Mouse (Mus musculus) neural tube, embryonic 14.5 days (tissue): Measurements from ENCODE around the gene Adat2. TPM values are rescaled to one million over a fixed set of nuclear protein-coding genes. Genes with fewer than 3 reads are reported as not detected.

Experiments used
- ATAC-seq: fragments of 200-750 bp; cut with Nextera tagmentation; 2 replicates; pipeline ENCODE4 v1.8.0; 2017; ENCODE audit warnings: low read depth, mild to moderate bottlenecking, moderate TSS enrichment, moderate library complexity
- H3K27ac ChIP-seq: fragments of 300-500 bp; sonication (generic); 2 replicates; pipeline ENCODE4 v1.5.1; 2014; ENCODE audit warnings: low read depth, mild to moderate bottlenecking, control low read depth, low read length, moderate library complexity, mixed read lengths
- H3K27me3 ChIP-seq: fragments of 300-500 bp; sonication (generic); 2 replicates; pipeline ENCODE4 v1.6.1; 2014; ENCODE audit warnings: low read length; ENCODE audit not compliant: control insufficient read depth, insufficient read depth
- H3K36me3 ChIP-seq: fragments of 300-500 bp; sonication (generic); 2 replicates; pipeline ENCODE4 v1.6.1; 2014; ENCODE audit warnings: low read length, mixed read lengths; ENCODE audit not compliant: control insufficient read depth, insufficient read depth
- H3K4me1 ChIP-seq: fragments of 300-500 bp; sonication (generic); 2 replicates; pipeline ENCODE4 v1.6.1; 2014; ENCODE audit warnings: low read length; ENCODE audit not compliant: control insufficient read depth, insufficient read depth
- H3K4me2 ChIP-seq: fragments of 300-500 bp; sonication (generic); 2 replicates; pipeline ENCODE4 v1.6.1; 2014; ENCODE audit warnings: mild to moderate bottlenecking, low read depth, low read length, control low read depth
- H3K4me3 ChIP-seq: fragments of 300-500 bp; sonication (generic); 2 replicates; pipeline ENCODE4 v1.5.1; 2014; ENCODE audit warnings: low read depth, low read length, control low read depth, mixed read lengths
- H3K9ac ChIP-seq: fragments of 300-500 bp; sonication (generic); replicated peaks from 2 replicates; pipeline ENCODE4 v1.6.1; 2014; ENCODE audit warnings: low read depth, mild to moderate bottlenecking, control low read depth, low read length, mixed read lengths
- H3K9me3 ChIP-seq: fragments of 300-500 bp; sonication (generic); 2 replicates; pipeline ENCODE4 v1.6.1; 2016; ENCODE audit warnings: low read length; ENCODE audit not compliant: control insufficient read depth
- WGBS: fragments of 180-500 bp; shearing (Covaris S2); extraction: QIAGEN DNeasy Blood & Tissue Kit; methylation state at CpG from one replicate; pipeline ENCODE4 v1.1.7; 2014; 5-methylcytosine and 5-hydroxymethylcytosine counted together
- polyA plus RNA-seq: library from polyadenylated mRNA; unstranded; fragments of >200 nt; fragmentation: Nextera tagmentation; extraction: Ambion mirVana; gene quantifications from 2 replicates; pipeline ENCODE4 v1.2.1, GENCODE M21; 2014

The Adat2 gene
- polyA plus RNA-seq, 1 experiment from 2014 or later, result 2.2 TPM

DNA sequence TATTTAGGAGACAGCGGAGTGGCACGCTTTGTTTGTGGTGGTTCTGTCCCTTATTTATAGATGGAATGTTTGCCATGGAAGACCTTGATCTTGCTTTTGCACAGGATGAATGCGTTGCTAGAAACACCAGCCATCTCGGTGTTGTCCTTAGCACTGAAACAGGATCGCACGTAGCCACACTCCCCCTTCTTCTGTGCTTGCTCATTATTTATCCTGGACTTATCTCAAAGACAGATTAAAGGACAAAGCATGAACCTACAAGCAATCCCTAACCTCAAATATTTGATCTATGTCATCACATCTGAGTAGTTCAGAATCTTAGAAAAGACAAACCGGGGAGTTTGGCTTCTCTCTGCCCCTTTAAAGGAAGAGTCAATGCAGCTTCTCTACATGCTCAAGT is 24.4 kb downstream of the Adat2 start:
- Histone ChIP-seq H3K27ac (no peak overlapping the region), H3K4me3 (no peak overlapping the region), H3K9me3 (no peaks in the 10 kb centered on the region), H3K4me2 (no peak overlapping the region), H3K4me1 (no peaks in the 10 kb centered on the region), H3K27me3 (no peaks in the 10 kb centered on the region), H3K9ac (no peak overlapping the region), H3K36me3 (no peaks in the 10 kb centered on the region)
- ATAC-seq, result no peak
- 89% methylated on average over 7 of the region's 7 CpGs for WGBS

DNA sequence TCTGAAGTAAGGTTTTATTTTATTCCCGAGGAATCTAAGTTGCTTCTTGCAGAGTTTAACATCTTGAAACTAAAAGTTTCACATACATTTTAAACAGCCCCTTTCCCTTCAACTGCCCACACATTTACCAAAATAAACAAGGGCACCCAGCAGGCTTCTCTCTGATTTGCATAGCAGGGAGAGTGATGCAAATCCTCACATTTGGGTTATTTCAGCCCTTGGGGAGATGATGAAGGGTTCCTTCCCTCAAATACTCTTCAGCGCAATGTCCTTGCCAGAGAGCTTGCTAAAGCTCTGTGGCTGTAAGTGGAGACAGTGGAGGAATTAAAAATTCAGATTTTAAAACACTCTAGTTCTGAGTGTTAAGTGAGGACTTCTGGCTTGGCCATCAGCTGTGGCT is 35.2 kb downstream of the Adat2 start:
- Histone ChIP-seq H3K27me3 (no peaks in the 10 kb centered on the region), H3K4me1 (no peaks in the 10 kb centered on the region), H3K4me2 (no peak overlapping the region), H3K27ac (no peak overlapping the region), H3K36me3 (no peaks in the 10 kb centered on the region), H3K9ac (no peak overlapping the region), H3K9me3 (no peaks in the 10 kb centered on the region), H3K4me3 (no peak overlapping the region)
- ATAC-seq, result no peak
- 87% methylated on average over 2 of the region's 2 CpGs for WGBS

DNA sequence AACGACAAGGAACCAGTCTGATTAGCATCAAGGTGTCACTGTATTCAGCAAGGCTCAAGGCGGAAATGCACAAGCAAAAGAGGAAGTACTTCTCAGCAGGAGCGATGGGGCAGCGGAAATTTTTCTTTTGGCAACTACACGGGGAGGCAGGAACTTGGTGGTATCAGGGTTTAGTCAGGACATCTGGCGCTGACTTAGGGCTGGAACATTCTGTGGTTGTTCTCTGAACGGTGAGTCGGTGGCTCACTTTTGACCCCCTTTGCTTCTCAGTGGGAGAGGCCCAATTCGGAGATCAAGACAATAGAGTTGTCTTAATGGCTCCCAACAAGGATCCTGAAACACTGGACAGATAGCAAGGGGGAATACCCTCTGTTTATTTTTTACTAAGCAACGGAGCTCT is 39.5 kb downstream of the Adat2 start:
- no peak for ATAC-seq
- 86% methylated on average over 10 of the region's 10 CpGs for WGBS
- Histone ChIP-seq H3K27ac (no peak overlapping the region), H3K9ac (no peak overlapping the region), H3K36me3 (no peaks in the 10 kb centered on the region), H3K4me3 (no peak overlapping the region), H3K4me1 (no peaks in the 10 kb centered on the region), H3K4me2 (no peak overlapping the region), H3K9me3 (no peaks in the 10 kb centered on the region), H3K27me3 (no peaks in the 10 kb centered on the region)

DNA sequence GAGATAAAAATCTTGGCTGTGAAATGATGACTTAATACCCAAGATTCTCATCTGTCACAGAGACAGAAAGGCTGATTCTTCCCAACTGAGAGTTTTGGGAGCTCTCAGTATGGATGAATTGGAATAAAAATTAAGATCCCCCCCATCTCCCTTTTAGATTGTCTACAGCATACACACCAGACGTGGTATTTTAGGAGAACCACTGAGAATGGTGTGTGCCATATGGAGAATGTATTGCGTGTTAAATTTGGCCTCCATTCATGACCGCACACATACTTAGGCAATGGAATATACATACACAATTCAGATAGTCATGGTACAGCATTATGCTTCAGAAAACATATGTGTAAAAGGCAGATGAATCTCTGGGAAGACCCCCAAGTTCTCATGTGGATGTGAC is 40.8 kb downstream of the Adat2 start:
- Histone ChIP-seq H3K36me3 (no peaks in the 10 kb centered on the region), H3K9me3 (no peaks in the 10 kb centered on the region), H3K4me3 (no peak overlapping the region), H3K9ac (no peak overlapping the region), H3K27ac (no peak overlapping the region), H3K27me3 (no peaks in the 10 kb centered on the region), H3K4me2 (no peak overlapping the region), H3K4me1 (no peaks in the 10 kb centered on the region)
- 89% methylated on average over 3 of the region's 3 CpGs for WGBS
- ATAC-seq, result no peak

DNA sequence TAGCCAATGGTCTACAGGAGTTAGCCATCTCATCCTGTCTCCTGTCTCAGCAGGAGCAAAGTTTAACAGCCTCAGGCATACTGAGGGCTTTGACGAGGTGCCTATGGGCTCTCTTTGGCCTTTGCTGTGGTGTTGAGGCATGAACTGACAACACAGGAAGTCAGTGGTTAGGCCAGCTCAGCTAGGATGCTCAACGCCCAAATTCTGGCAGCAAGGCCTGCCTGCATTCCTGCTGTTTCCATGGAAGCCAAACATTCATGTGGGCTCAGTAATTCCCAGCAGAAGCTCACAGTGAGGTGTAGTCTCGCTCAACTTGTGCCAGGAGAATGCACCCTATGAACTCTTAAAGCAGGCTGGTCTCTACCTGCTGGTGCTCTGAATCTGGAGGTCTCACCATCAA is 43.4 kb downstream of the Adat2 start:
- no peak overlapping the region for H3K4me3 ChIP-seq
- no peaks in the 10 kb centered on the region for H3K9me3 ChIP-seq
- ATAC-seq, result no peak
- no peaks in the 10 kb centered on the region for H3K36me3 ChIP-seq
- no peak overlapping the region for H3K9ac ChIP-seq
- H3K27me3 ChIP-seq, result no peaks in the 10 kb centered on the region
- no peak overlapping the region for H3K4me2 ChIP-seq
- no peak overlapping the region for H3K27ac ChIP-seq
- no peaks in the 10 kb centered on the region for H3K4me1 ChIP-seq
- 41% methylated on average over 3 of the region's 3 CpGs for WGBS

DNA sequence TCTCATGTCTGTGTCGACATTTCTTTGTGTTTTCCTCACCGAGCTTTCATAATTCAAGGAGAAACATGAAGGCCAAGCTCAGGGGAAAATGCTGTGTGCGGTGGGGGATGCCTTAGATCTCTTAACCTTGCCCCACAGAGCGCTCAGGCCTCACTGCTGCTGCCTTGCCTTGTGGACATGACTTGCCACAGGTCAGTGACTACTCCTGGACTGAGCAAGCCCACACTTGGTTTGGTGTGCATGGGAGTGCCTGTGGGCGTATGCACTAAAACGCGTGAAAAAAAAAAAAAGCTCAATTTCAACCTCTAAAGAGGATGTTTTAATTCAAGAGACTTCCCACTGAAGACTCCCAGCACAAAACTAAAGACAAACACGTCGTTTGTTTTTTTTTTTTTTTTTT is 44.2 kb downstream of the Adat2 start:
- WGBS, result 75% methylated on average over 9 of the region's 9 CpGs
- H3K4me2 ChIP-seq, result no peak overlapping the region
- no peaks in the 10 kb centered on the region for H3K4me1 ChIP-seq
- H3K4me3 ChIP-seq, result no peak overlapping the region
- no peak overlapping the region for H3K9ac ChIP-seq
- no peaks in the 10 kb centered on the region for H3K36me3 ChIP-seq
- no peak for ATAC-seq
- H3K27me3 ChIP-seq, result no peaks in the 10 kb centered on the region
- H3K27ac ChIP-seq, result no peak overlapping the region
- H3K9me3 ChIP-seq, result no peaks in the 10 kb centered on the region

DNA sequence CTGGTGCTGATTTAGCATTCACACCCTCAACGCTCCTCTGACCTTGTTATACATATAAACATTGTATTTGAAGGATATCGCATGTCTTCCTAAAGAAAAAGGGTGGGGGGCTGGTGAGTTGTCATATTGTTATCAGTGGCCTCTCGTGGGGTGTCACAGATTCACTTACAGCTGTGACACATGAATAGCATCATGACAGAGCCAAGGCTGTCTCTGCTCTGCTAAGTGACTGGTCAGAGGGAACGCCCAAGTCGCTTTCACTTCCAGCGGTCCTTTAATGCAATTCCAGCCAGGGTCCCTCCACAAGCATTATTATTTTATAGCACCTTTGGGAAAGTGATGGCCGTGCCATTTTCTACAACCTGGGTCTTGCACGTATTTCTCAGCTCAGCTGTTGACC is 44.8 kb downstream of the Adat2 start:
- Histone ChIP-seq H3K4me2 (no peak overlapping the region), H3K9ac (no peak overlapping the region), H3K9me3 (no peaks in the 10 kb centered on the region), H3K27me3 (no peaks in the 10 kb centered on the region), H3K4me1 (no peaks in the 10 kb centered on the region), H3K27ac (no peak overlapping the region), H3K36me3 (no peaks in the 10 kb centered on the region), H3K4me3 (no peak overlapping the region)
- peak; percentile 60; the same call in 1 of the 2 replicates for ATAC-seq
- 56% methylated on average over 8 of the region's 8 CpGs for WGBS

DNA sequence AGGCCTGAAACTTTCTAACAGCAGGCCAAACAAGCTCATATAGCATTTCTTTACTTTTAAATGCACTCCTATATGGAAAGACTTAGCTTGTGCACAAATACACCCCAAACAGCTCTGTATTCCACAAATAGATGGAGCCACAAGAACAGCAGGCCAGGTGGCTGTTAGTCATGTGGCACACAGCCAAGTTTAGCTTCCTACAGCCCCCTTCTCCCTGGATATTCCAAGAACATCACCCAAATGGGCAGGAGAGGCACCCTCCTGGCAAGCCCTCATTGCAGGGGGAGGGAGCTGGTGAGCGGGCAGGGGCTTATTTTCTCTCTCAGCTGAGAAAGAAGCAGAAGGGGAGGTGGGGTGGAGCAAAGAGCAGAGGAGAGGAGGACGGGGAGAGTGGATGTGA is 48.2 kb downstream of the Adat2 start:
- H3K27me3 ChIP-seq, result no peaks in the 10 kb centered on the region
- H3K4me3 ChIP-seq, result no peak overlapping the region
- no peaks in the 10 kb centered on the region for H3K36me3 ChIP-seq
- no peaks in the 10 kb centered on the region for H3K4me1 ChIP-seq
- H3K27ac ChIP-seq, result no peak overlapping the region
- H3K9me3 ChIP-seq, result no peaks in the 10 kb centered on the region
- H3K9ac ChIP-seq, result no peak overlapping the region
- WGBS, result 71% methylated on average over 2 of the region's 2 CpGs
- ATAC-seq, result no peak
- H3K4me2 ChIP-seq, result no peak overlapping the region
